20 mouse cellular contexts compared by ENCODE assay signal in the genomic region with DNA sequence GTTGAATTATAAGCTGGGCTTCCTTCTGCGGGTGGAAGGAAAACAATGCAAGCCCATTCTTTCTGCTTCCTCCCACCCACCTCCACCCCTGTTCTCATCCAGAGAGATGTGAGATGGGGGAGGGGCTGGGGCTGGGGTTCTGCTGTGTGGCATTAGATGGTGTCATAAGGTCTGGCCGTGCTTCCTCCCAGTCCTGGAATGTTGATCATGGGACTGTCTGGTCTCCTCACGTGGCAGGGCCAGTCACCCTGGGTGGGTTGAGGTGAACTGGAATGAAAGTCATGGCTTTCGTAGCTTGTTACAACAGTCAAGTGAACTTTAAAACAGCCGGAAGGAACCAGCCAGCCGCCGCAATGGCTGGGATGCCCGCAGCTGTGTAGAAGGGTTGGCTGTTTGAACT.
"Had no signal": no experiment of that assay in that cellular context is flagged by ENCODE, and none has a peak within 500 bp of the region (broad histone marks: within the 10 kb centered on the region; RNA-seq: fewer than 3 reads in every experiment).

No protein-coding gene starts in this region.

- H3K9me3 ChIP-seq: intestine, embryonic 15.5 days; kidney, embryonic 15.5 days; liver, embryonic 13.5 days; neural tube, embryonic 13.5 days; stomach, embryonic 15.5 days had no signal

- H3K9ac ChIP-seq: intestine, embryonic 15.5 days; kidney, embryonic 15.5 days; liver, embryonic 13.5 days; lung, embryonic 14.5 days; neural tube, embryonic 13.5 days; stomach, embryonic 15.5 days had no signal

- H3K36me3 ChIP-seq: intestine, embryonic 15.5 days had no signal

- H3K27ac ChIP-seq: intestine, embryonic 15.5 days; kidney, embryonic 15.5 days; layer of hippocampus, adult 2 months; left cerebral cortex, adult 2 months; liver, embryonic 13.5 days; macrophage; neural tube, embryonic 13.5 days; stomach, embryonic 15.5 days had no signal

- DNase-seq: kidney, adult 11 months; kidney, adult 8-10 months; kidney, postnatal 25 days; layer of hippocampus, postnatal 36 days; liver, embryonic 13.5 days; lung, embryonic 14.5 days; lung, postnatal 14 days; midbrain, embryonic 14.5 days; retina, postnatal 1 day; right cerebral cortex, postnatal 25 days; spleen, adult 18-20 months; thymus, postnatal 25 days had no signal

- H3K27me3 ChIP-seq: intestine, embryonic 15.5 days; kidney, embryonic 15.5 days; liver, embryonic 13.5 days; neural tube, embryonic 13.5 days; stomach, embryonic 15.5 days had no signal

- H3K4me2 ChIP-seq: intestine, embryonic 15.5 days; kidney, embryonic 15.5 days; liver, embryonic 13.5 days; lung, embryonic 14.5 days; neural tube, embryonic 13.5 days; stomach, embryonic 15.5 days had no signal

- ATAC-seq: intestine, embryonic 15.5 days had no signal

- H3K4me1 ChIP-seq: intestine, embryonic 15.5 days; kidney, embryonic 15.5 days; liver, embryonic 13.5 days; neural tube, embryonic 13.5 days; stomach, embryonic 15.5 days had no signal

- H3K4me3 ChIP-seq: intestine, embryonic 15.5 days; kidney, embryonic 15.5 days; layer of hippocampus, adult 2 months; left cerebral cortex, adult 2 months; liver, embryonic 13.5 days; myocyte; neural tube, embryonic 13.5 days; stomach, embryonic 15.5 days had no signal
